Mouse (Mus musculus) spleen, postnatal 14 days (tissue): Measurements from ENCODE around the gene Inpp1.

Experiments
- DNase-seq, 2 experiments: peaks; one replicate each; pipeline ENCODE4 v3.0.0; 2021 to 2022; ENCODE audit warnings: low spot score in 2 of 2

The Inpp1 gene

GRCm38 (mm10) chr1:52816910-52817812 lies at the start of gene Inpp1:
TSS of gene Inpp1 (minus strand) at chr1:52817688.
- peak; percentile 34 to 54 for DNase-seq

- no peak for DNase-seq
Measured at GRCm38 (mm10) chr1:52866007-52866406, 48.5 kb upstream of the Inpp1 start.

- DNase-seq, result no peak
Measured at GRCm38 (mm10) chr1:52864220-52864619, 46.7 kb upstream of the Inpp1 start.

- no peak for DNase-seq
Measured at GRCm38 (mm10) chr1:52855904-52856601, 38.6 kb upstream of the Inpp1 start.

- DNase-seq, result peak in 1 of 2 experiments; percentile 5
Measured at GRCm38 (mm10) chr1:52854029-52854428, 36.5 kb upstream of the Inpp1 start.

- no peak for DNase-seq
Measured at GRCm38 (mm10) chr1:52849422-52849821, 31.9 kb upstream of the Inpp1 start.

- no peak for DNase-seq
Measured at GRCm38 (mm10) chr1:52846556-52846955, 29.1 kb upstream of the Inpp1 start.

GRCm38 (mm10) chr1:52844782-52845665 lies 27.5 kb upstream of the Inpp1 start, which contains the start of gene Hibch:
TSS of gene Hibch (plus strand) at chr1:52844929.
- peak; percentile 96 for DNase-seq

GRCm38 (mm10) chr1:52844354-52844753 lies 26.9 kb upstream of the Inpp1 start:
- DNase-seq, result no peak

GRCm38 (mm10) chr1:52839099-52839498 lies 21.6 kb upstream of the Inpp1 start:
- DNase-seq, result no peak

GRCm38 (mm10) chr1:52817813-52818147 lies 292 bp upstream of the Inpp1 start:
- DNase-seq, result no peak

- DNase-seq, result no peak
Measured at GRCm38 (mm10) chr1:52816232-52816891, 1.1 kb downstream of the Inpp1 start.

GRCm38 (mm10) chr1:52808456-52808855 lies 9.0 kb downstream of the Inpp1 start:
- no peak for DNase-seq

GRCm38 (mm10) chr1:52805041-52805440 lies 12.4 kb downstream of the Inpp1 start:
- no peak for DNase-seq

- DNase-seq, result no peak
Measured at GRCm38 (mm10) chr1:52802406-52802975, 15.0 kb downstream of the Inpp1 start.

- no peak for DNase-seq
Measured at GRCm38 (mm10) chr1:52801651-52802050, 15.8 kb downstream of the Inpp1 start.

- DNase-seq, result peak in 1 of 2 experiments; percentile 20
Measured at GRCm38 (mm10) chr1:52800340-52800740, 17.1 kb downstream of the Inpp1 start.

GRCm38 (mm10) chr1:52799772-52800171 lies 17.7 kb downstream of the Inpp1 start:
- no peak for DNase-seq

GRCm38 (mm10) chr1:52799056-52799726 lies 18.3 kb downstream of the Inpp1 start:
- DNase-seq, result no peak

- no peak for DNase-seq
Measured at GRCm38 (mm10) chr1:52795927-52796326, 21.6 kb downstream of the Inpp1 start.
